Mouse (Mus musculus) heart, postnatal 0 days (tissue): ENCODE measurements around the gene Itgb3.

Experiments
- CTCF ChIP-seq: IDR thresholded peaks from 2 replicates; pipeline ENCODE4 v1.5.1; 2016; ENCODE audit warnings: antibody characterized with exemption, control low read depth, low read depth
- EP300 ChIP-seq: IDR thresholded peaks from 2 replicates; pipeline ENCODE4 v1.6.1; 2016; ENCODE audit warnings: antibody characterized with exemption, low read depth

GRCm38 (mm10) chr11:104582630-104583364, 25.0 kb upstream of the Itgb3 start:
- TF ChIP-seq CTCF (no peak), EP300 (no peak)
